Mouse (Mus musculus) ES-E14 (cell line): ENCODE data around the gene Dkkl1.

Experiments
- CHD2 ChIP-seq: IDR thresholded peaks from 2 replicates; pipeline ENCODE4 v1.6.1; 2014; ENCODE audit warnings: mild to moderate bottlenecking, low read depth, low read length, inconsistent platforms
- HCFC1 ChIP-seq: IDR thresholded peaks from 2 replicates; pipeline ENCODE4 v1.6.1; 2012; ENCODE audit warnings: low read length, inconsistent platforms, borderline replicate concordance; ENCODE audit not compliant: insufficient read depth
- MAFK ChIP-seq: IDR thresholded peaks from 2 replicates; pipeline ENCODE4 v1.6.1; 2014; ENCODE audit warnings: mild to moderate bottlenecking, low read depth, low read length, inconsistent platforms; ENCODE audit not compliant: insufficient read depth
- ZC3H11A ChIP-seq: IDR thresholded peaks from 2 replicates; pipeline ENCODE4 v1.6.1; 2012; ENCODE audit warnings: low read depth, mild to moderate bottlenecking, inconsistent platforms, low read length, borderline replicate concordance
- ZNF384 ChIP-seq: IDR thresholded peaks from 2 replicates; pipeline ENCODE4 v1.6.1; 2012; ENCODE audit warnings: low read depth, low read length, inconsistent platforms

DNA sequence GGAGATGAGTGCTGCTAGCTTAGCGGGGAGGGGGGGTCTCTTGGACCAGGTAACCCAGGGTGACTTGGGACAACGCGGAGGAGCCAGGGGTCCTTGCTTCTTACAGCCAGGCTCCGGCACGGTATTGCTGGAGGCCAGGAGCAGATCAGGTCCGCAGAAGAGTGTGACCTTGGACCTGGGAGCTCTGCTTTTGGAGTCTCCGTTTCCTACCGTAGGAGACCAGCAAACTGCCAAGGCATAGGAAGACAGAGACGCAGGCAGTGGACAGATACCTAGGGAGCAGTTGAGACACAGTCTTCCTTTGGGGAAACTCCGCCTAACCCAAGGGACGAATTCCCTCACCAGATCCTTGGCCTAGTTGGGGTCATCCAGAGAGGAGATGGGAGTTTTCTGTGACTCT lies 46.2 kb downstream of the Dkkl1 start:
- no peak for TF ChIP-seq ZNF384
- TF ChIP-seq ZC3H11A = no peak
- no peak for TF ChIP-seq HCFC1
- TF ChIP-seq MAFK = no peak
- no peak for TF ChIP-seq CHD2
